Mouse (Mus musculus) embryonic facial prominence, embryonic 15.5 days (tissue): ENCODE results near the gene Atg13. TPM values are rescaled to one million over a fixed set of nuclear protein-coding genes. Genes with fewer than 3 reads are reported as not detected.

Experiments used
- ATAC-seq: fragments of 200-750 bp; cut with Nextera tagmentation; 2 replicates; pipeline ENCODE4 v1.8.0; 2017; ENCODE audit warnings: low read depth, moderate TSS enrichment; ENCODE audit not compliant: insufficient number of reproducible peaks, low FRiP score, low TSS enrichment
- H3K27ac ChIP-seq: fragments of 300-500 bp; sonication (generic); replicated peaks from 2 replicates; pipeline ENCODE4 v1.5.1; 2015; ENCODE audit warnings: mild to moderate bottlenecking, inconsistent platforms
- H3K27me3 ChIP-seq: fragments of 300-500 bp; sonication (generic); 2 replicates; pipeline ENCODE4 v1.6.1; 2015; ENCODE audit warnings: inconsistent platforms
- H3K36me3 ChIP-seq: fragments of 300-500 bp; sonication (generic); 2 replicates; pipeline ENCODE4 v1.6.1; 2015; ENCODE audit warnings: mild to moderate bottlenecking, inconsistent platforms
- H3K4me1 ChIP-seq: fragments of 300-500 bp; sonication (generic); 2 replicates; pipeline ENCODE4 v1.6.1; 2015; ENCODE audit warnings: inconsistent platforms
- H3K4me2 ChIP-seq: fragments of 300-500 bp; sonication (generic); replicated peaks from 2 replicates; pipeline ENCODE4 v1.6.1; 2015; ENCODE audit warnings: mild to moderate bottlenecking, inconsistent platforms
- H3K4me3 ChIP-seq: fragments of 300-500 bp; sonication (generic); replicated peaks from 2 replicates; pipeline ENCODE4 v1.5.1; 2015; ENCODE audit warnings: mild to moderate bottlenecking, inconsistent platforms
- H3K9ac ChIP-seq: fragments of 300-500 bp; sonication (generic); 2 replicates; pipeline ENCODE4 v1.6.1; 2015; ENCODE audit warnings: inconsistent platforms
- H3K9me3 ChIP-seq: fragments of 300-500 bp; sonication (generic); replicated peaks from 2 replicates; pipeline ENCODE4 v1.6.1; 2016; ENCODE audit warnings: inconsistent platforms
- WGBS: fragments of 180-500 bp; shearing (Covaris S2); methylation state at CpG from one replicate; pipeline ENCODE4 v1.1.7; 2015; 5-methylcytosine and 5-hydroxymethylcytosine counted together
- polyA plus RNA-seq: library from polyadenylated mRNA; unstranded; fragments of >200 nt; fragmentation: Nextera tagmentation; extraction: Ambion mirVana; gene quantifications from 2 replicates; pipeline ENCODE4 v1.2.1, GENCODE M21; 2015

The Atg13 gene
- polyA plus RNA-seq, 1 experiment from 2014 or later = 33.5 TPM

DNA sequence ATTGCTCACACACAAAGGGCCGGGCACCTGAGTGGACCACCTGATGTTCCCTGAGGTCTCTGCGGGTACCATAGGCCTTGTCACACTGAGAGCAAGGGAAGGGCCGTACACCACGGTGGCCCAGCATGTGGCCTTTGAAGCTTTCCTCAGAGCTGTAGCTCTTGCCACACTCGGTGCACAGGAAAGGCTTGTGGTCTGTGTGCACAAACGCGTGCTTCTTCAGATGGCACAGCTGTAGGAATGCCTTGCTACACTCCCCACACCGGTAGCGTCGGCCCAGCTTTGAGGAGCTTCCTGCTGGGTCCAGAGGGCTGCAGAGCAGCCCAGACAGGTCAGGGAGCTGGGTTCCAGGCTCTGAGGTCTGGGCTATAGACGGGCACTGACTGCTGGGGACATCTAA, 64.6 kb downstream of the Atg13 start:
- no peak for ATAC-seq
- Histone ChIP-seq H3K9ac (no peak overlapping the region), H3K27me3 (no peaks in the 10 kb centered on the region), H3K4me2 (no peak overlapping the region), H3K36me3 (peaks cover 61% of the 10 kb centered on the region), H3K4me1 (peaks cover 14% of the 10 kb centered on the region), H3K4me3 (no peak overlapping the region), H3K9me3 (no peaks in the 10 kb centered on the region), H3K27ac (no peak overlapping the region)
- 94% methylated on average over 11 of the region's 11 CpGs for WGBS

DNA sequence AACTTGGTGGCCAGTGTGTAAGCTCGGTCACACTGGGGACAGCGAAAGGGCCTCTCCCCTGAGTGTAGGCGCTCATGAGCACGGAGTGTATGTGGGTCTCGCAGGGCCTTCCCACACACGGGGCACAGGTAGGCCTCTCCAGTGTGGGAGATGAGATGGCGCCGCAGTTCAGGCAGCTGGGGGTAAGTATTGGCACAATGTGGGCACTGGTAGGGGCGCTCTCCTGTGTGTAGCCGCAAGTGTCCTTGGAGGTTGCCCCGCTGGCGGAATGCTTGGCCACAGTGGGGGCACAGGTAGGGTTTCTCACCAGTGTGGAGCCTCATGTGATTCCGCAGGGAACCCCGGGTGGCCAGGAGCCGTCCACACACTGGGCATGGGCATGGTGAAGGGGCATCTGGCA, 65.0 kb downstream of the Atg13 start:
- Histone ChIP-seq H3K36me3 (peaks cover 61% of the 10 kb centered on the region), H3K4me1 (peaks cover 11% of the 10 kb centered on the region), H3K9me3 (no peaks in the 10 kb centered on the region), H3K4me3 (no peak overlapping the region), H3K27me3 (no peaks in the 10 kb centered on the region), H3K27ac (no peak overlapping the region), H3K9ac (no peak overlapping the region), H3K4me2 (no peak overlapping the region)
- no peak for ATAC-seq
- 96% methylated on average over 15 of the region's 15 CpGs for WGBS

DNA sequence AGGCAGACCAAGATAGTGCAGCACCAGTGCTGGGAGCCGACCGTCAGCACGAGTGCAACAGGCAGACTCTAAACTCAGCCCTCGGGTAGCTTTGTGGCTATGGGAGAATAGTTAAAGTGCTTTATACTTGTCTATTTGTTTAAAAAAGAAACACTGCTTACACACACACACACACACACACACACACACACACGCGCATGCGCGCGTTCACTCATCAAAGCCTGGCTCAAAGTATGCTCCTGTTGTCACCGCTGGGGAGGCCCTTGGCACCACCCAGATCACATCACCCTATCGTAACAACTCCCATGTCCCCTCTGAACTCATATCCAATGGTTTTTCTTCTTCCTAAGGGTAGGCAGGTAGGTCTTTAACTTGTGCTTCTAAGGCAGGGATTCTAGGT, 66.4 kb downstream of the Atg13 start:
- Histone ChIP-seq H3K27me3 (no peaks in the 10 kb centered on the region), H3K36me3 (peaks cover 61% of the 10 kb centered on the region), H3K27ac (no peak overlapping the region), H3K9me3 (no peaks in the 10 kb centered on the region), H3K4me1 (peaks cover 10% of the 10 kb centered on the region), H3K9ac (no peak overlapping the region), H3K4me3 (no peak overlapping the region), H3K4me2 (no peak overlapping the region)
- WGBS = 93% methylated on average over 11 of the region's 11 CpGs
- ATAC-seq = no peak

DNA sequence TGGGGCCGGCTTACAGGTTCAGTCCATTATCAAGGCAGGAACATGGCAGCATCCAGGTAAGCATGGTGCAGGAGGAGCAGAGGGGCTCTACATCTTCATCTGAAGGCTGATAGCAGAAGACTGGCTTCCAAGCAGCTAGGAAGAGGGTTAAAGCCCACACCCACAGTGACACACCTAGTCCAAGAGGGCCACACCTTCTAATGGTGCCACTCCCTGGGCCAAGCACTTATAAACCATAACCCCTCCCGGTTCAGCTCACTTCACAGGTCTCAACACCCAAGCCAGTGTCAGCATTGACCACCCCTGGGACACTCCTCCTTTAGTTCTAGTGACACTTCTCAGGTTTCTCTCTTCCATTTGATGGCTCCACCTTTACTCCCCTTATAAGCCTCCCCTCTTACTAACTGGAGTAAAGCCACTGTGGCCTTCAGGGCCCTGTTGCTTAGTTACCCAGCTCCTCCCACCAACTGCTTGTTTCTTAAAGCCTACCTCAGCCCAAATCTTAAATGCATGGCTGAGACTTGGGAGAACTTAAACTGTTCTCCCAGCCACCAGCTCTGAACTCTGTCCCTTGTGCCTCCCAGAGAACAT, 67.5 kb downstream of the Atg13 start:
- ATAC-seq = no peak
- Histone ChIP-seq H3K27ac (no peak overlapping the region), H3K4me1 (no peaks in the 10 kb centered on the region), H3K4me3 (no peak overlapping the region), H3K9ac (no peak overlapping the region), H3K9me3 (no peaks in the 10 kb centered on the region), H3K36me3 (peaks cover 58% of the 10 kb centered on the region), H3K27me3 (no peaks in the 10 kb centered on the region), H3K4me2 (no peak overlapping the region)
- WGBS = 87% methylated on average over 2 of the region's 2 CpGs

DNA sequence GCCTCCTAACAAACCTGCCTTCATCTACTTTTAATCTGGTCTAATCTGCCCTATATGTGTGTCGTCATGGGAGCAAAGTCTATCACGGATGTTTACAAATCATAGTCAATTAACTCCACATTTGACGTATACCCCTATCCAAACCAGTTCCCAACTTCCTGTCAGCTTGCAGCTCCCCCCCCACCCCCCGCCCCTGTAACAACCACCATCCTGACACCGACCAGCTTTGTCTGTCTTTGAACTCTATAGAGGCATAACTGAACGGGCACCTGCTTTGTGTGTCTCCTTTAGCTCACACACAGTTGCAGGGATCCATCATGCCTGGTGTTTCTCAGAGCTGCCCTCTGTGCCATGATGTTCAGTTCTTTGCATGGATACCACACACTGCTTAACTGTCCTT, 71.4 kb downstream of the Atg13 start:
- no peak overlapping the region for H3K4me2 ChIP-seq
- no peak for ATAC-seq
- 63% methylated on average over 6 of the region's 6 CpGs for WGBS
- H3K9ac ChIP-seq = no peak overlapping the region
- no peaks in the 10 kb centered on the region for H3K4me1 ChIP-seq
- no peak overlapping the region for H3K4me3 ChIP-seq
- H3K27me3 ChIP-seq = no peaks in the 10 kb centered on the region
- H3K36me3 ChIP-seq = peaks cover 18% of the 10 kb centered on the region
- H3K27ac ChIP-seq = no peak overlapping the region
- H3K9me3 ChIP-seq = no peaks in the 10 kb centered on the region

DNA sequence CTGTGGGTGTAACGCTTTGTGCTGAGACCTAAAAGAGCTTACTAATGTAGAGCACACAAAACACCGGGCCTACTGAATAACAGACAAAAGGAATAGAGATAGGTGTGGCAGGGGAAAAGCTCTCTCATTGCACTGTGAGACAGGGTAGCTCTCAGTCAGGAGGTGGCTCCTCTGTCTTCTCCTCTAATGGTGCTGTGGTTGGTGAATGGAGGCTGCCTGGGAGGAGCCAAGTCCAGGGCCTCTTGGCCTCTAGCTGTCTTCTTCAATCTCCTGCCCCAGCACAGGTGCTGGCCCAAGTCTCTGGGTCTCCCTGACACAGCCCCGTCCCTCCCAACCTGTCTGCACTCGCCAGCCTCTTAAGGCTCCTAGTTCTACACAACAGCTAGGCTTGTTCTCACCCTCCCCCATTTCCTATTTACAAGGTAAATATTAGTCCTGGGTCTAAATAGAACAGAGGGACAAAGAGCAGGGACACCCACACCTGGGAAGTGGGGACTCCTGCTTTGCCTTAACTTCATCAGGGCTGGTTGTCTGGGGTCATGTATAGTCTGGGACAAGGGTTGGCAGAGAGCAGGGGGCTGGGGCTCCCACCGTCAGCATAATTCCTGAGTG, 73.5 kb downstream of the Atg13 start:
- Histone ChIP-seq H3K9ac (no peak overlapping the region), H3K9me3 (no peaks in the 10 kb centered on the region), H3K36me3 (0 out of 2 replicates have a peak, but pooled peaks cover under 1% of the 10 kb centered on the region), H3K4me3 (no peak overlapping the region), H3K4me2 (no peak overlapping the region), H3K4me1 (no peaks in the 10 kb centered on the region), H3K27ac (no peak overlapping the region), H3K27me3 (no peaks in the 10 kb centered on the region)
- 73% methylated on average over 5 of the region's 5 CpGs for WGBS
- ATAC-seq = no peak

DNA sequence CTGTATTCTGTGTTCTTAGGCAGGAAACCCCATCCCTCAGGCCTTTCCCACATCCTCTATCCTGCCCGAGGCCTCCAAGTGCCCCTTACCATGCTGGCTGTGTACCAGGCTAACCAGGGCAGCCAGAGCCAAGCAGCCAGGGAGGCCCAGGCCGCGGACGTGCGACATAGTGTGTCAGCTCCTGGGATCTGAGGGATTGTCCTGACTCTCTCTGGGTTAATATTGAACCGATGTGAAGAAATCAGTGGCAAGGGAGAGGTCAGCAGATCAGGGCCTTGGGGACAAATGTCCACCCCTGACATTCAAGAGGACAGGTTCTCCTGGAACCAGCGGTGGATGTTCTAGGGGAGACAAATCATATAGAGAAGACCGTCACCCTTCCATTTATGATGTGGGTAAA, 74.1 kb downstream of the Atg13 start, which contains the start of gene F2:
Gene F2, minus strand, starts transcription at position 186 of the 400 bp plus-strand sequence.
- no peak within 1 kb of the TSS for H3K9ac ChIP-seq
- no peak within 1 kb of the TSS for H3K27ac ChIP-seq
- H3K4me1 ChIP-seq = no peaks in the 10 kb centered on the region
- H3K27me3 ChIP-seq = no peaks in the 10 kb centered on the region
- no peak within 1 kb of the TSS for H3K4me2 ChIP-seq
- H3K9me3 ChIP-seq = no peaks in the 10 kb centered on the region
- no peak within 1 kb of the TSS for H3K4me3 ChIP-seq
- H3K36me3 ChIP-seq = no peaks in the 10 kb centered on the region
- ATAC-seq = no peak
- 87% methylated on average over 8 of the region's 8 CpGs for WGBS

DNA sequence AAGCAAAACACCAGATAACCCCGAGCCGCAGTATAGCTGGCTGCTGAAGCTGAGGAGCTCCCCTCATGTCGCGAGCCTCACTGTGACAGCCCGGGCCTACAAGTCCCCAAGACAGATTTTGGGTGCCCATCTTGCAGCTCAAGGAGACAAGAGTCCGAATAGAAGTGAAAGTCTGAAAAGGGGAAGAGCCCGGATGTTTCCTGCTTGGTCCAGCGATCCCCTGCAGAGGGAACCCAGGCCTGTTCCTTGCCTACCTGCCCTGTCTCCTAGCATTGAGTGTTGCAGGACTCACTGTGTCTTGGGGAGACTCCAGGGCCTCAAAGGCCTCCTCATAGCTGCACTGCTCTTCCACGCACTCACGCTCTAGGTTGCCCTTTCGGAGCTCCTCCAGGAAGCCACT, 74.9 kb downstream of the Atg13 start:
- Histone ChIP-seq H3K9ac (no peak overlapping the region), H3K4me3 (no peak overlapping the region), H3K4me2 (no peak overlapping the region), H3K36me3 (no peaks in the 10 kb centered on the region), H3K27ac (no peak overlapping the region), H3K9me3 (no peaks in the 10 kb centered on the region), H3K27me3 (no peaks in the 10 kb centered on the region), H3K4me1 (no peaks in the 10 kb centered on the region)
- ATAC-seq = no peak
- WGBS = 88% methylated on average over 11 of the region's 11 CpGs

DNA sequence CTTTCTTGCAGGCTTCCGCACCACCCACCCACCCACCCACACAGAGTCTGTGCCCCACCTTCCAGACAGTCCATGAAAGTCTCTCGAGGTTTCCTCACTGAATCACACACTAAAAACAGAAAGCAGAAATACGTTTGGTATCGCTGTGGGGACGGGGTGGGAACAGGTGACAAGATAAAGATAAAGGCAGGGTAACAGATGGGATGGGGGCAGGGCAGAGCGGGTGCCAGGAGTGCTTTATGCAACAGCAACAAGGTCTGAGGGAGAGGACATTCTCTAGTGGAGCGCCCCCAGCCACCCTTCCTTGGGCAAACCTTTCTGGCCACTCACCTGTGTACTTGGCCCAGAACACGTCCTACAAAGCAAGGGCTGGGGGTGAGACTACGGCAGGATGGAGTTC, 75.5 kb downstream of the Atg13 start:
- no peaks in the 10 kb centered on the region for H3K4me1 ChIP-seq
- H3K9me3 ChIP-seq = no peaks in the 10 kb centered on the region
- no peak; the same call in 1 of the 2 replicates for ATAC-seq
- H3K4me3 ChIP-seq = no peak overlapping the region
- H3K27me3 ChIP-seq = no peaks in the 10 kb centered on the region
- no peak overlapping the region for H3K9ac ChIP-seq
- H3K4me2 ChIP-seq = no peak overlapping the region
- 79% methylated on average over 9 of the region's 9 CpGs for WGBS
- no peak overlapping the region for H3K27ac ChIP-seq
- no peaks in the 10 kb centered on the region for H3K36me3 ChIP-seq

DNA sequence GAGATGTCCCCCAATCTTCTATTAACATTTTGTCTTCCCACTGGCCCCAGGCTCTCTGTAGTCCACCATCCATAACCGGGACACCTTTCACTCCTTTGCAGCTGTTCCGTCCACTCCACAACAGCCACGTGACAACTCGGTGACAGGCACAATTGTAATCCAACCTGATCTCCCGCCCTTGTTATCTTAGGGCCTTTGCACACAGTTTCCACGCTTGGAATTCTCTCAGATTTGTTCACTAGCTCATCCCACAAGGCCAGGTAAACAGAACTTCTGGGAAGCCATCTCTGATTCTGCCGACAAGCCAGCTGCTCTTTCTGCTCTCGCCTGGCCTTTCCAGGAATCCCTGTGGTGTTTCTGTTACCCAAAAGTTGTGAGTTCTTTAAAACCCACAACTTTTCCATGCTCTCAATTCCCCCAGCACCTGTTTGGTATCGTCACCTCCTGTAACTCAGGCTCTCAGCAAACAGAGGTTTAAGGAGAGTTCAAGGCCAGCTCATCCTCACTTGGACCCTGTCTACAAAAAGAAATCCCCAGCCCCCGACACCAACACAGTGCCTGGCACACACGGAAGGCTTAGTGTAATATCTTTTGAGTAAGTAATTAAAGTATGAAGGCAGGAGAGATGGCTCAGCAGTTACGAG, 76.9 kb downstream of the Atg13 start:
- H3K36me3 ChIP-seq = no peaks in the 10 kb centered on the region
- no peak overlapping the region for H3K4me3 ChIP-seq
- H3K4me2 ChIP-seq = no peak overlapping the region
- ATAC-seq = no peak
- no peak overlapping the region; the same call in 1 of the 2 replicates for H3K27ac ChIP-seq
- WGBS = 70% methylated on average over 12 of the region's 12 CpGs
- H3K27me3 ChIP-seq = no peaks in the 10 kb centered on the region
- H3K9me3 ChIP-seq = no peaks in the 10 kb centered on the region
- no peak overlapping the region for H3K9ac ChIP-seq
- H3K4me1 ChIP-seq = no peaks in the 10 kb centered on the region

DNA sequence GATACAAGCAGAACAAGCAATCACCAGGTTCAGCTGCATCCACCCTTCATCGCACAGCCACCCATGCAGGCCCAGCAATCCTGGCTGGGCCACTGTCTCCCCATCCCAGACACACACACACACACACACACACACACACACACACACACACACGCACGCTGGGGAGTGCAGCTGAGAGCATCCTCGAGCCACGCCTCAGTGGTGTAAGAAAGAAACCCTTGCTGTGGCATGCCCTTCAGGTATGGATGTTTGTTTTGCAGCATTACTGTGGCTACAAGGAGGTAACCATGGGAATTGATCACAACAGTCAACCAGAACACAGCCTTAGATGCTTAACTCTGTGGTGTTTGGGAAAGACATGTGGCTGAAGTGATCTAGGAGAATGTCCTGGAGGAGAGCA, 78.1 kb downstream of the Atg13 start:
- no peak for ATAC-seq
- H3K27me3 ChIP-seq = no peaks in the 10 kb centered on the region
- no peak overlapping the region for H3K4me2 ChIP-seq
- H3K9ac ChIP-seq = no peak overlapping the region
- H3K36me3 ChIP-seq = no peaks in the 10 kb centered on the region
- no peaks in the 10 kb centered on the region for H3K9me3 ChIP-seq
- no peak overlapping the region for H3K4me3 ChIP-seq
- no peaks in the 10 kb centered on the region for H3K4me1 ChIP-seq
- 57% methylated on average over 5 of the region's 5 CpGs for WGBS
- H3K27ac ChIP-seq = no peak overlapping the region

DNA sequence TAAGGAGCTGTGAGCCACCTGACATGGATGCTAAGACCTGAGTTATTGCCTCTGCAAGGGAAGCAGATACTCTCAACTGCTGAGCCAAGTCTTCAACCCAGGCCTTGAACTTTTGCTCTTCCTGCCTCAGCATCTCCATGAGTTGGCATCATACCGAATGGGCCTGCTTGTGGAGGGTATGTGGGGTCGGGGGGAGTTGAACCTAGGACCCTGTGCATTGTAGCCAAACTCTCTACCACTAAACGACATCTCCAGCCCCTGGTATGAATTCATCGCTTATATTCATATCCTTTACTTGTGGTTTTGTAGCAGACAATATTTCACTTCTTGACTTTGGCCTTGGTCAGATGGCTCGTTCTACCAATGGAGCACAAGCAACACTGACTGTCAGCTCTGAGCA, 78.5 kb downstream of the Atg13 start:
- Histone ChIP-seq H3K4me3 (no peak overlapping the region), H3K27me3 (no peaks in the 10 kb centered on the region), H3K9me3 (no peaks in the 10 kb centered on the region), H3K4me2 (no peak overlapping the region), H3K36me3 (no peaks in the 10 kb centered on the region), H3K4me1 (no peaks in the 10 kb centered on the region), H3K9ac (no peak overlapping the region), H3K27ac (no peak overlapping the region)
- ATAC-seq = no peak
- 75% methylated on average over 5 of the region's 5 CpGs for WGBS
